Mouse (Mus musculus): ENCODE results near the gene Kcnn1. TPM values are rescaled to one million over a fixed set of nuclear protein-coding genes. Genes with fewer than 3 reads are reported as not detected.
A peak's percentile ranks its signal among the peaks of the same experiment; 100 is the strongest.

Gene Kcnn1
- polyA plus RNA-seq, 1 experiment from 2014 or later = 9.0 TPM

- H3K4me3 ChIP-seq (ENCODE audit: low read depth, low read length) = no peak overlapping the region
- DNase-seq (ENCODE audit: low spot score) (no peak), ATAC-seq (replicated peaks; ENCODE audit: low FRiP score) (no peak)
- no peak overlapping the region for H3K9ac ChIP-seq (ENCODE audit: low read length)
- peaks cover 28% of the 10 kb centered on the region for H3K4me1 ChIP-seq (replicated peaks; ENCODE audit: control insufficient read depth, insufficient read depth, low read length)
- H3K9me3 ChIP-seq (ENCODE audit: control insufficient read depth, low read length) = no peaks in the 10 kb centered on the region
- 89% methylated on average over 7 of the region's 7 CpGs for WGBS
- H3K4me2 ChIP-seq (ENCODE audit: low read depth, low read length, severe bottlenecking) = no peak overlapping the region; the same call in 1 of the 2 replicates
- no peaks in the 10 kb centered on the region for H3K36me3 ChIP-seq (ENCODE audit: control insufficient read depth, insufficient read depth, low read length)
- peak overlapping the region; percentile 96; the same call in 1 of the 2 replicates for H3K27ac ChIP-seq (ENCODE audit: low read depth, low read length)
- peaks cover 7% of the 10 kb centered on the region for H3K27me3 ChIP-seq (ENCODE audit: control insufficient read depth, insufficient read depth, low read length)
Observed at GRCm38 (mm10) chr8:70866566-70866965, 3.5 kb upstream of the Kcnn1 start.

- H3K9ac ChIP-seq (ENCODE audit: low read length) = peak overlapping the region; percentile 48
- ATAC-seq (replicated peaks; ENCODE audit: low FRiP score) (no peak; the same call in 1 of the 2 replicates), DNase-seq (ENCODE audit: low spot score) (no peak)
- no peaks in the 10 kb centered on the region for H3K9me3 ChIP-seq (ENCODE audit: control insufficient read depth, low read length)
- H3K27me3 ChIP-seq (ENCODE audit: control insufficient read depth, insufficient read depth, low read length) = peaks cover 7% of the 10 kb centered on the region
- H3K4me1 ChIP-seq (replicated peaks; ENCODE audit: control insufficient read depth, insufficient read depth, low read length) = peaks cover 28% of the 10 kb centered on the region
- H3K27ac ChIP-seq (ENCODE audit: low read depth, low read length) = peak overlapping the region; percentile 96
- H3K36me3 ChIP-seq (ENCODE audit: control insufficient read depth, insufficient read depth, low read length) = no peaks in the 10 kb centered on the region
- H3K4me2 ChIP-seq (ENCODE audit: low read depth, low read length, severe bottlenecking) = peak overlapping the region; percentile 97
- H3K4me3 ChIP-seq (ENCODE audit: low read depth, low read length) = peak overlapping the region; percentile 17
- 10% methylated on average over 12 of the region's 12 CpGs for WGBS
Observed at GRCm38 (mm10) chr8:70866001-70866520, 3.0 kb upstream of the Kcnn1 start.

GRCm38 (mm10) chr8:70865350-70866000 lies 2.4 kb upstream of the Kcnn1 start:
- Histone ChIP-seq H3K9me3 (ENCODE audit: control insufficient read depth, low read length) (no peaks in the 10 kb centered on the region), H3K9ac (ENCODE audit: low read length) (peak overlapping the region; percentile 79), H3K36me3 (ENCODE audit: control insufficient read depth, insufficient read depth, low read length) (no peaks in the 10 kb centered on the region), H3K4me3 (ENCODE audit: low read depth, low read length) (peak overlapping the region; percentile 54), H3K27ac (ENCODE audit: low read depth, low read length) (peak overlapping the region; percentile 96), H3K4me1 (replicated peaks; ENCODE audit: control insufficient read depth, insufficient read depth, low read length) (peaks cover 28% of the 10 kb centered on the region), H3K27me3 (ENCODE audit: control insufficient read depth, insufficient read depth, low read length) (peaks cover 7% of the 10 kb centered on the region), H3K4me2 (ENCODE audit: low read depth, low read length, severe bottlenecking) (peak overlapping the region; percentile 97)
- under 1% methylated on average over 46 of the region's 46 CpGs for WGBS
- ATAC-seq (replicated peaks; ENCODE audit: low FRiP score) = peak; percentile 87
- peak; percentile 100 for DNase-seq (ENCODE audit: low spot score)

GRCm38 (mm10) chr8:70864712-70865221 lies 1.7 kb upstream of the Kcnn1 start:
- Histone ChIP-seq H3K9ac (ENCODE audit: low read length) (peak overlapping the region; percentile 79), H3K27me3 (ENCODE audit: control insufficient read depth, insufficient read depth, low read length) (peaks cover 7% of the 10 kb centered on the region), H3K9me3 (ENCODE audit: control insufficient read depth, low read length) (no peaks in the 10 kb centered on the region), H3K36me3 (ENCODE audit: control insufficient read depth, insufficient read depth, low read length) (no peaks in the 10 kb centered on the region), H3K27ac (ENCODE audit: low read depth, low read length) (peak overlapping the region; percentile 96), H3K4me3 (ENCODE audit: low read depth, low read length) (peak overlapping the region; percentile 54), H3K4me2 (ENCODE audit: low read depth, low read length, severe bottlenecking) (peak overlapping the region; percentile 97), H3K4me1 (replicated peaks; ENCODE audit: control insufficient read depth, insufficient read depth, low read length) (peaks cover 28% of the 10 kb centered on the region)
- ATAC-seq (replicated peaks; ENCODE audit: low FRiP score) = peak; percentile 43
- DNase-seq (ENCODE audit: low spot score) = peak; percentile 79
- under 1% methylated on average over 24 of the region's 24 CpGs for WGBS

- DNase-seq (ENCODE audit: low spot score) (peak; percentile 76), ATAC-seq (replicated peaks; ENCODE audit: low FRiP score) (no peak)
- H3K9ac ChIP-seq (ENCODE audit: low read length) = peak overlapping the region; percentile 79
- H3K4me3 ChIP-seq (ENCODE audit: low read depth, low read length) = peak overlapping the region; percentile 54
- no peaks in the 10 kb centered on the region for H3K9me3 ChIP-seq (ENCODE audit: control insufficient read depth, low read length)
- WGBS = 1% methylated on average over 46 of the region's 46 CpGs
- H3K4me2 ChIP-seq (ENCODE audit: low read depth, low read length, severe bottlenecking) = peak overlapping the region; percentile 97
- peaks cover 7% of the 10 kb centered on the region for H3K27me3 ChIP-seq (ENCODE audit: control insufficient read depth, insufficient read depth, low read length)
- peak overlapping the region; percentile 96 for H3K27ac ChIP-seq (ENCODE audit: low read depth, low read length)
- H3K36me3 ChIP-seq (ENCODE audit: control insufficient read depth, insufficient read depth, low read length) = no peaks in the 10 kb centered on the region
- H3K4me1 ChIP-seq (replicated peaks; ENCODE audit: control insufficient read depth, insufficient read depth, low read length) = peaks cover 28% of the 10 kb centered on the region
Observed at GRCm38 (mm10) chr8:70863956-70864711, 1.1 kb upstream of the Kcnn1 start.

GRCm38 (mm10) chr8:70857516-70857915 lies 5.5 kb downstream of the Kcnn1 start:
- H3K27me3 ChIP-seq (ENCODE audit: control insufficient read depth, insufficient read depth, low read length) = peaks cover 2% of the 10 kb centered on the region; the same call in 1 of the 2 replicates
- H3K36me3 ChIP-seq (ENCODE audit: control insufficient read depth, insufficient read depth, low read length) = no peaks in the 10 kb centered on the region
- no peak overlapping the region for H3K27ac ChIP-seq (ENCODE audit: low read depth, low read length)
- H3K4me3 ChIP-seq (ENCODE audit: low read depth, low read length) = no peak overlapping the region
- H3K4me1 ChIP-seq (replicated peaks; ENCODE audit: control insufficient read depth, insufficient read depth, low read length) = peaks cover 13% of the 10 kb centered on the region
- ATAC-seq (replicated peaks; ENCODE audit: low FRiP score) = no peak
- DNase-seq (ENCODE audit: low spot score) = no peak
- no peaks in the 10 kb centered on the region for H3K9me3 ChIP-seq (ENCODE audit: control insufficient read depth, low read length)
- 7% methylated on average over 4 of the region's 4 CpGs for WGBS
- no peak overlapping the region; the same call in 1 of the 2 replicates for H3K9ac ChIP-seq (ENCODE audit: low read length)
- H3K4me2 ChIP-seq (ENCODE audit: low read depth, low read length, severe bottlenecking) = no peak overlapping the region

GRCm38 (mm10) chr8:70856541-70857197 lies 6.4 kb downstream of the Kcnn1 start:
- Histone ChIP-seq H3K4me3 (ENCODE audit: low read depth, low read length) (peak overlapping the region; percentile 39), H3K27ac (ENCODE audit: low read depth, low read length) (no peak overlapping the region), H3K9ac (ENCODE audit: low read length) (peak overlapping the region; percentile 52), H3K4me2 (ENCODE audit: low read depth, low read length, severe bottlenecking) (peak overlapping the region; percentile 90), H3K9me3 (ENCODE audit: control insufficient read depth, low read length) (no peaks in the 10 kb centered on the region), H3K36me3 (ENCODE audit: control insufficient read depth, insufficient read depth, low read length) (no peaks in the 10 kb centered on the region), H3K27me3 (ENCODE audit: control insufficient read depth, insufficient read depth, low read length) (no peaks in the 10 kb centered on the region; the same call in 1 of the 2 replicates), H3K4me1 (replicated peaks; ENCODE audit: control insufficient read depth, insufficient read depth, low read length) (peaks cover 11% of the 10 kb centered on the region)
- peak; percentile 82 for ATAC-seq (replicated peaks; ENCODE audit: low FRiP score)
- 9% methylated on average over 33 of the region's 33 CpGs for WGBS
- peak; percentile 85 for DNase-seq (ENCODE audit: low spot score)

GRCm38 (mm10) chr8:70856028-70856427 lies 7.0 kb downstream of the Kcnn1 start:
- no peak overlapping the region for H3K4me3 ChIP-seq (ENCODE audit: low read depth, low read length)
- ATAC-seq (replicated peaks; ENCODE audit: low FRiP score) (no peak), DNase-seq (ENCODE audit: low spot score) (no peak)
- H3K4me1 ChIP-seq (replicated peaks; ENCODE audit: control insufficient read depth, insufficient read depth, low read length) = peaks cover 11% of the 10 kb centered on the region
- no peak overlapping the region for H3K27ac ChIP-seq (ENCODE audit: low read depth, low read length)
- H3K9me3 ChIP-seq (ENCODE audit: control insufficient read depth, low read length) = no peaks in the 10 kb centered on the region
- H3K36me3 ChIP-seq (ENCODE audit: control insufficient read depth, insufficient read depth, low read length) = no peaks in the 10 kb centered on the region
- no peak overlapping the region for H3K9ac ChIP-seq (ENCODE audit: low read length)
- H3K27me3 ChIP-seq (ENCODE audit: control insufficient read depth, insufficient read depth, low read length) = no peaks in the 10 kb centered on the region; the same call in 1 of the 2 replicates
- H3K4me2 ChIP-seq (ENCODE audit: low read depth, low read length, severe bottlenecking) = 0 out of 2 replicates have a peak overlapping the region, but pooled peaks have one; percentile 90
- 60% methylated on average over 5 of the region's 5 CpGs for WGBS

All from forebrain, embryonic 11.5 days (tissue).